Mouse (Mus musculus): Measurements from ENCODE around the gene Slc12a3.
"Not testable (repeated sequence)": the region's sequence is repeated elsewhere in the genome, so short reads cannot be mapped to it uniquely, and the experiment has no call there.

Slc12a3 gene

DNA sequence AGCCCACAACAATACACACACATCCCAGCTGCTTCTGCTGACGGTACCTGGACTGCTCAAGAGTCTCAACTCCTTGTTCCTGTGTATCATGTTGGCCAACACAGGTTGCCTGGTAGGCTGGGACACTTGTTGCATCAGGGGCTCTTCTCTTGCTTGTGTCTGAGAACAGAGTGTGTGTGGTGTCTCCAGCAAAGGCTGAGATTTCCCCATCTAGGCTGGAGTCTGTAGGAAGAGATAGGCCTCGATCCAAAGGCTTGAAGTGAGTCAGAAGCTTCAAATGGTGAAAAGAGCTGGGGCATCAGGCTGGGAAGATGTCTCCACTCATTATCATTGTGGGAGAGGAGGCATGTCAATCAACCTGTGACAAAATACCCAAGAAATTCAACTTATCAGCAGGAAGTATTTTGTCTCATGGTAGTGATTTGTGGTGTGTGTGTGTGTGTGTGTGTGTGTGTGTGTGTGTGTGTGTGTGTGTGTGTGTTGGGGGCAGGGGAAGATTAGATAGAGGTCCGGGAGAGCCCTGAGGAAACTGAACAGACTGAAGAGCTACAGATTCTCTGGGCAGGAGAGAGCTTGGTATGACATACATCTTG, 70.5 kb downstream of the Slc12a3 start:
- no peak for DNase-seq (ENCODE audit: low read depth, low spot score)

DNA sequence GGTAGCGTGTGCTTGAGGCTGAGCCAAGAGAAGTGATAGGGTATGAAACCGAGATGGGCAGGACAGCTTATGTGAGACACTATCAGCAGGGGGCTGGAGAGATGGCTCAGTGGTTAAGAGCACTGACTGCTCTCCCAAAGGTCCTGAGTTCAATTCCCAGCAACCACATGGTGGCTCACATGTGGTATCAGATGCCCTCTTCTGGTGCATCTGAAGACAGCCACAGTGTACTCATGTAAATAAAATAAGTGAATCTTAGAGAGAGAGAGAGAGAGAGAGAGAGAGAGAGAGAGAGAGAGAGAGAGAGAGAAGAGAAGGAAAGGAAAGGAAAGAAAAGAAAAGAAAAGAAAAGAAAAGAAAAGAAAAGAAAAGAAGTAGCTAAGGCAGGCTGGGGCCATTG, 71.0 kb downstream of the Slc12a3 start:
- DNase-seq (ENCODE audit: low read depth, low spot score): not testable (repeated sequence)

GRCm38 (mm10) chr8:94408443-94409080, 79.6 kb downstream of the Slc12a3 start:
- DNase-seq (ENCODE audit: low read depth, low spot score): no peak

DNA sequence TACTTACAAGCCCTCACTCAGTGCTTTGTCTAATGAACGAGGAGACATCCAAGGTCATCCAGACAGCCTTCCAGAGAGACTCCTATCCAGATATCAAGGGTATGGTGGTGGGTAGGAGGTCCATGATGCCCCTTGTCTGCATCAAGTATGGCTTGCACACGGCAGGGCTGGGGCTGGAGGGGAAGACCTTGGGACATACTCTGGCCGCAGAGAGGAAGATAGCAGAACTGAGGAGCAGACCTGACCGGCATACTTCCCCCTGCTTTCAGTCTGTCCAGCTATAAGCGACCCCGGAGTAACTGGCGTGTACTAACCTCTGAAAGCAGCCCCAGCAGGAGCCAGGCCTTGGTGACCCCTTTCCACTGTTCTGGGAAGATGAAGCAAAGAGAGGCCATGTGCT, 80.5 kb downstream of the Slc12a3 start:
- no peak for DNase-seq (ENCODE audit: low read depth, low spot score)

DNA sequence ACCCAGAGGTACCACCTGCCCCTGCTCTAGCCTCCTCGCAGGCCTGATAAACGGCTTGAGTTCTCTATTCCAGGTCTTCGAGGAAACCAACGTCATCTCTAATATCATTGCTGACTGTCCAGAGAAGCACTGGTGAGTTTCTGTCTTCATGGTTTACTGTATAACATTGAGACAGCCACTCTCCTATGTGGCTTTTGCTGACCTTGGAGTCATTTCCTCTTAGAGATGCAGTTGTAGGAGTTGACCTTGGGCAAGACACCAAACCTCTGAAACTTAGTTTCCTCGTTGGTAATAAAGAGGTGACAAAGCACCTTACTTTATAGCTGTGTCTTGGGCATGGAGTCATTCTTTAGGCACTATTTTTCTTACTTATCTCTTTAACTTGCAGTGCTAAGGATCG, 83.5 kb downstream of the Slc12a3 start:
- no peak for DNase-seq (ENCODE audit: low read depth, low spot score)

GRCm38 (mm10) chr8:94413509-94413908, 84.5 kb downstream of the Slc12a3 start:
- DNase-seq (ENCODE audit: low read depth, low spot score): no peak

DNA sequence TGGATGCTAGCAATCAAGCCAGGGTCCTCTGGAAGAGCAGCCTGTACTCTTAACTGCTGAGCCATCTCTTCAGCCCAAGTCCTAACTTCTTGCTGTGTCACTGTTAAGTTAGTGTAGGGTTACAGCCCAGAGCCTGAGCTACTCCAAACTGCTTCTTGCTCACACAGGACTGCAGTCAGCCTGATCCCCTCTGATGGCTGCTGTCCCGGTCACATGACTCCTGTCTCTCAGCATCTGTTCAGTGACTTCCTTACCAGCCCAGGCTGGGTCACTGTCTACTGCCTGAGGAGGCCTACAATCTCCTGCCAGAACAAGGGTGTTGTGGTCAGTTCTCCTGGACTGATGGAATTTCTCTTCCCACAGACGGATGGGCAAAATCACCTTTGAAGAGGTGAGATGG, 86.2 kb downstream of the Slc12a3 start:
- DNase-seq (ENCODE audit: low read depth, low spot score): no peak
